Mouse (Mus musculus): ENCODE measurements around the gene Sgpp2.

GRCm38 (mm10) chr1:78347317-78347806, 37.2 kb downstream of the Sgpp2 start:
- TF ChIP-seq CTCF (IDR thresholded peaks at IDR 0.05; ENCODE audit: control insufficient read depth, insufficient read depth, insufficient read length), result no peak
- peak; percentile 12 for TF ChIP-seq CEBPB (IDR thresholded peaks at IDR 0.05; ENCODE audit: low read depth)
- TF ChIP-seq MYOG (IDR thresholded peaks at IDR 0.05; ENCODE audit: control insufficient read depth, extremely low read depth, insufficient read length), result no peak
- TF ChIP-seq MAX (IDR thresholded peaks at IDR 0.05), result peak; percentile 33
- TF ChIP-seq USF1 (IDR thresholded peaks at IDR 0.05; ENCODE audit: low read depth), result no peak
- TF ChIP-seq MYOD1 (IDR thresholded peaks at IDR 0.05; ENCODE audit: control insufficient read depth, insufficient read length, low read depth), result peak; percentile 4
- peak; percentile 41 for TF ChIP-seq FOSL1 (IDR thresholded peaks at IDR 0.05; ENCODE audit: insufficient read depth, low read length, poor library complexity, severe bottlenecking)

Measured in C2C12 (cell line).